25 mouse cellular contexts compared by ENCODE assay signal in the genomic region with DNA sequence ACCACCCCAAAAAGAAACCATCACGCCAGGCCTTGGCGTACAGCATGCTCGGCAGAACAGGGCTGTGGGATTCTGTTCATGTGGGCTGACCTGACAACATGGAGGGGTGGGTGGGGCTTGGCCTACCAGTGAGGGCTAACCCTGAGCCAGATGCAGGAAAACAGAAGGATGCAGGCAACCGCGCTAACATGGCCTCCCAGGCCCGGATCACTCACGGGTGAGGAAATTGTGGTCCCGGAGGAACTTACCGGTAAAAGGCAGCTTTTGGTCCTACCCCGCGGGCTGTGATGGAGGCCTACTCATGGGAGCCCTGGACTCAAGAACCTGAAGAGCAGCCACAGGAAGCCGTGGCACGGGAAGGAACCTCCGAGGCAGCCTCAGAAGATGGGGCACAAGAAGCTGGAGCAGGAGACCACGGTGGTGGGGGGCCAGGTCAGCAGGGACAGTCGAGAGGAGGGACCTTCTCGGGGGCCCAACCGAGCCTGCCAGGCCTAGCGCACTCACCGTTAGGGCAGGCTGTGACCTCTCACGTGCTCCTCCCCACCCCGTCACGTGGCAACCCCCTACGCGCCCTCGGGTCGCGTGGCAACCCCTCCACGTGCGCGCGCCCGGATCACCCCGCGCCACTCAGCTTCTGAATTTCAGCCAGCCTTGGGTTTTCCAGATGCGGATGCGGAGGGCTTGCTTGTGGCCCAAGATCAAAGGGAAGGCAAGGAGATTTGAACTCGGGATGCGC. TPM values are rescaled to one million over a fixed set of nuclear protein-coding genes. Genes with fewer than 3 reads are reported as not detected.
DNase-seq lines count a peak whose midpoint lies in the region; ATAC-seq and TF ChIP-seq lines count a peak whose summit lies in the region.
"Had no signal": no experiment of that assay in that cellular context is flagged by ENCODE, and none has a peak within 500 bp of the region (broad histone marks: within the 10 kb centered on the region; RNA-seq: fewer than 3 reads in every experiment).

TSS of gene Fam178b (minus strand) at position 564 of the 736 bp plus-strand sequence.

- H3K9ac ChIP-seq in lung, postnatal 0 days (replicated peaks; ENCODE audit: low read depth) = no peak within 1 kb of the TSS
- H3K9ac ChIP-seq: forebrain, postnatal 0 days; heart, embryonic 12.5 days; hindbrain, embryonic 13.5 days; liver, embryonic 12.5 days; lung, embryonic 14.5 days had no signal

- H3K36me3 ChIP-seq in heart, embryonic 10.5 days = no peaks in the 10 kb centered on the region
- no peaks in the 10 kb centered on the region for H3K36me3 ChIP-seq in lung, postnatal 0 days (ENCODE audit: insufficient read depth, low read length)
- H3K36me3 ChIP-seq: heart, embryonic 12.5 days; hindbrain, embryonic 13.5 days; liver, embryonic 12.5 days had no signal

- peak; percentile 83 for DNase-seq in heart, adult 11 months
- no peak for DNase-seq in heart, embryonic 10.5 days (ENCODE audit: low spot score)
- no peak for DNase-seq in lung, adult 2 months
- DNase-seq in lung, postnatal 0 days (ENCODE audit: low spot score) = no peak
- peak; percentile 79 for DNase-seq in R1 (ENCODE audit: low read depth, low spot score)
- DNase-seq in testis, postnatal 10 days (ENCODE audit: low spot score) = peak; percentile 59
- no peak for DNase-seq in yolk sac, embryonic 10.5 days (ENCODE audit: low spot score)
- DNase-seq: adrenal gland, postnatal 36 days; cerebellum, adult 2 months; cerebellum, postnatal 36 days; forebrain, postnatal 0 days; heart, postnatal 14 days; kidney, postnatal 14 days; lung, embryonic 14.5 days; lung, postnatal 4 days had no signal

- no peaks in the 10 kb centered on the region for H3K9me3 ChIP-seq in heart, embryonic 10.5 days
- H3K9me3 ChIP-seq in lung, postnatal 0 days (ENCODE audit: low read length) = no peaks in the 10 kb centered on the region
- H3K9me3 ChIP-seq: heart, embryonic 12.5 days; hindbrain, embryonic 13.5 days; liver, embryonic 12.5 days had no signal

- no peak within 1 kb of the TSS for H3K4me2 ChIP-seq in lung, postnatal 0 days (replicated peaks; ENCODE audit: low read depth, low read length)
- H3K4me2 ChIP-seq: heart, embryonic 12.5 days; hindbrain, embryonic 13.5 days; liver, embryonic 12.5 days; lung, embryonic 14.5 days had no signal

- H3K4me1 ChIP-seq in heart, embryonic 10.5 days = no peaks in the 10 kb centered on the region
- no peaks in the 10 kb centered on the region for H3K4me1 ChIP-seq in lung, adult 2 months (ENCODE audit: control insufficient read depth, insufficient read depth, low read length)
- H3K4me1 ChIP-seq in lung, postnatal 0 days (ENCODE audit: insufficient read depth, low read depth, low read length) = no peaks in the 10 kb centered on the region
- H3K4me1 ChIP-seq: heart, embryonic 12.5 days; hindbrain, embryonic 13.5 days; liver, embryonic 12.5 days had no signal

- H3K27ac ChIP-seq in heart, embryonic 10.5 days = no peak within 1 kb of the TSS
- no peak within 1 kb of the TSS for H3K27ac ChIP-seq in lung, postnatal 0 days (ENCODE audit: low read length)
- H3K27ac ChIP-seq: hindbrain, embryonic 13.5 days; left cerebral cortex, adult 2 months; liver, embryonic 12.5 days had no signal

- TF ChIP-seq CTCF in lung, adult 2 months (IDR thresholded peaks at IDR 0.05; ENCODE audit: insufficient read depth, low read length) = no peak
- TF ChIP-seq CTCF in lung, postnatal 0 days (IDR thresholded peaks at IDR 0.05) = no peak

- H3K27me3 ChIP-seq in heart, embryonic 10.5 days (ENCODE audit: insufficient read depth, poor library complexity, severe bottlenecking) = no peaks in the 10 kb centered on the region
- no peaks in the 10 kb centered on the region for H3K27me3 ChIP-seq in lung, postnatal 0 days (replicated peaks; ENCODE audit: insufficient read depth, low read length)
- H3K27me3 ChIP-seq: CH12.LX; heart, embryonic 12.5 days; hindbrain, embryonic 13.5 days; liver, embryonic 12.5 days; Patski had no signal

- H3K4me3 ChIP-seq in heart, embryonic 10.5 days = no peak within 1 kb of the TSS
- H3K4me3 ChIP-seq in lung, adult 2 months (replicated peaks; ENCODE audit: extremely low read depth, low read depth, low read length) = no peak within 1 kb of the TSS
- no peak within 1 kb of the TSS for H3K4me3 ChIP-seq in lung, postnatal 0 days (ENCODE audit: low read depth, low read length)
- H3K4me3 ChIP-seq: erythroblast, embryonic 14.5 days; heart, embryonic 12.5 days; hindbrain, embryonic 13.5 days; left cerebral cortex, adult 2 months; liver, embryonic 12.5 days had no signal

- WGBS in heart, embryonic 10.5 days = 86% methylated on average over 39 of the region's 39 CpGs
- 94% methylated on average over 39 of the region's 39 CpGs for WGBS in lung, adult 2 months
- 92% methylated on average over 39 of the region's 39 CpGs for WGBS in lung, postnatal 0 days

- no peak for TF ChIP-seq EP300 in lung, postnatal 0 days (IDR thresholded peaks at IDR 0.05)

- no peak for TF ChIP-seq POLR2A in lung, adult 2 months (IDR thresholded peaks at IDR 0.05; ENCODE audit: borderline replicate concordance, extremely low read depth, low read depth, low read length)

- ATAC-seq in lung, postnatal 0 days = no peak
- no peak for ATAC-seq in frontal cortex, adult (ENCODE audit: low TSS enrichment)
- ATAC-seq: forebrain, postnatal 0 days; liver, embryonic 12.5 days; Patski had no signal

RNA-seq across cellular contexts. Expression of gene Fam178b, which starts in this region (rescaled TPM):
- 1.8 and 4.1 TPM in 2 replicates for polyA plus RNA-seq in heart, embryonic 10.5 days (2016; fragmentation: Nextera tagmentation; extraction: Ambion mirVana)
- polyA plus RNA-seq in lung, adult 2 months (2012; rRNA removed) = 11.2 and 13.9 TPM in 2 replicates
- polyA plus RNA-seq in lung, postnatal 0 days (2015; fragmentation: Nextera tagmentation; extraction: Ambion mirVana) = 4.7 and 5.1 TPM in 2 replicates
- polyA plus RNA-seq: embryonic facial prominence, embryonic 11.5 days; forebrain, postnatal 0 days; liver, embryonic 12.5 days; neural tube, embryonic 14.5 days; Patski had no signal

Comparison
In these comparisons a context has a peak if more than half of its experiments do, and no peak if none do; other contexts are left out.
1. DNase-seq: peak in heart, adult 11 months (single experiment), R1 (single experiment) and testis, postnatal 10 days (single experiment); none in heart, embryonic 10.5 days (single experiment), lung, adult 2 months (single experiment), lung, postnatal 0 days (single experiment) and yolk sac, embryonic 10.5 days (single experiment).